In genomic region chr11:32320507-32321195, GRCm38 (mm10) we compare ENCODE assay signal across 14 mouse cellular contexts. TPM values are rescaled to one million over a fixed set of nuclear protein-coding genes. Genes with fewer than 3 reads are reported as not detected.
DNase-seq lines count a peak whose midpoint lies in the region; ATAC-seq and TF ChIP-seq lines count a peak whose summit lies in the region.
"Had no signal": no experiment of that assay in that cellular context is flagged by ENCODE, and none has a peak within 500 bp of the region (broad histone marks: within the 10 kb centered on the region; RNA-seq: fewer than 3 reads in every experiment).

No protein-coding gene starts in this region.

- TF ChIP-seq CTCF in testis, adult 2 months (IDR thresholded peaks at IDR 0.05; ENCODE audit: control insufficient read depth, insufficient read depth, insufficient replicate concordance, low read depth, low read length): no peak

- 59% methylated on average over 11 of the region's 11 CpGs for WGBS in heart, embryonic 11.5 days (ENCODE audit: insufficient replicate concordance)

- peak; percentile 70 for DNase-seq in heart, adult 11 months
- DNase-seq in testis, postnatal 10 days (ENCODE audit: low spot score): no peak
- DNase-seq in left cerebral cortex, adult 18-20 months (ENCODE audit: low spot score in 2 of 2): no peak
- DNase-seq in adrenal gland, postnatal 14 days: no peak
- DNase-seq in adipocyte (ENCODE audit: low spot score): no peak

- H3K27me3 ChIP-seq in heart, embryonic 11.5 days (ENCODE audit: control insufficient read depth, insufficient read depth, low read length): no peaks in the 10 kb centered on the region; the same call in none of the 2 replicates
- H3K27me3 ChIP-seq in testis, adult 2 months (ENCODE audit: control insufficient read depth, insufficient read depth, low read length): no peaks in the 10 kb centered on the region
- H3K27me3 ChIP-seq: forebrain, embryonic 13.5 days had no signal

- no peak for TF ChIP-seq POLR2A in testis, adult 2 months (IDR thresholded peaks at IDR 0.05; ENCODE audit: control insufficient read depth, low read depth, low read length)

- H3K36me3 ChIP-seq in heart, embryonic 11.5 days (ENCODE audit: control insufficient read depth, insufficient read depth, low read length): no peaks in the 10 kb centered on the region
- no peaks in the 10 kb centered on the region for H3K36me3 ChIP-seq in testis, adult 2 months (ENCODE audit: control insufficient read depth, insufficient read depth, low read length)

- no peak overlapping the region for H3K4me2 ChIP-seq in heart, embryonic 11.5 days
- H3K4me2 ChIP-seq: forebrain, embryonic 13.5 days had no signal

- ATAC-seq in heart, embryonic 11.5 days (replicated peaks; ENCODE audit: insufficient number of reproducible peaks, low FRiP score, low TSS enrichment): no peak
- peak; percentile 64 for ATAC-seq in granulocyte monocyte progenitor cell, adult 5-6 weeks (replicated peaks; ENCODE audit: poor library complexity, severe bottlenecking)
- ATAC-seq: hindbrain, embryonic 16.5 days; midbrain, embryonic 16.5 days had no signal

- no peak overlapping the region for H3K4me3 ChIP-seq in heart, embryonic 11.5 days (ENCODE audit: low read depth, low read length)
- H3K4me3 ChIP-seq in testis, adult 2 months (ENCODE audit: control insufficient read depth, low read depth, low read length): peak overlapping the region; percentile 1
- H3K4me3 ChIP-seq: forebrain, embryonic 13.5 days had no signal

- no peak overlapping the region for H3K9ac ChIP-seq in heart, embryonic 11.5 days (ENCODE audit: low read depth, low read length)
- H3K9ac ChIP-seq: forebrain, embryonic 13.5 days had no signal

- no peaks in the 10 kb centered on the region for H3K4me1 ChIP-seq in heart, embryonic 11.5 days (ENCODE audit: control insufficient read depth, insufficient read depth, low read length)
- peaks cover 4% of the 10 kb centered on the region; the same call in 1 of the 2 replicates for H3K4me1 ChIP-seq in testis, adult 2 months (ENCODE audit: control insufficient read depth, insufficient read depth, low read length)
- H3K4me1 ChIP-seq: forebrain, embryonic 13.5 days had no signal

- no peak overlapping the region for H3K27ac ChIP-seq in heart, embryonic 11.5 days (ENCODE audit: low read depth, low read length)
- H3K27ac ChIP-seq in testis, adult 2 months (ENCODE audit: control insufficient read depth, insufficient read depth, low read depth, low read length): no peak overlapping the region
- H3K27ac ChIP-seq: forebrain, embryonic 13.5 days had no signal

- H3K9me3 ChIP-seq in heart, embryonic 11.5 days (replicated peaks; ENCODE audit: control insufficient read depth, low read length): no peaks in the 10 kb centered on the region
- H3K9me3 ChIP-seq: forebrain, embryonic 13.5 days had no signal

RNA-seq across cellular contexts. Expression of gene Hbq1a, which starts 20.8 kb away (rescaled TPM):
- polyA plus RNA-seq in heart, embryonic 11.5 days (2014; fragmentation: Nextera tagmentation; extraction: Ambion mirVana): 0.64 and 1.2 TPM in 2 replicates
- not detected in 2 replicates for polyA plus RNA-seq in testis, adult 2 months (2012; rRNA removed)
- total RNA-seq in granulocyte monocyte progenitor cell, adult 5-6 weeks (2014; fragmentation: Nextera tagmentation): not detected in 2 replicates
- total RNA-seq in granulocyte monocyte progenitor cell, adult 5-6 weeks (2017): not detected in 2 replicates
- 1 to 10 TPM; 1.3 to 2.5 TPM for total RNA-seq in left cerebral cortex, adult 18-20 months (2021)
- total RNA-seq in adrenal gland, postnatal 14 days (2021): 1.0 TPM in 1 of 2 replicates, not detected in the other
- total RNA-seq: adrenal gland, postnatal 25 days; gastrocnemius, postnatal 25 days had no signal
- polyA plus RNA-seq: heart, postnatal 0 days had no signal

RNA-seq across cellular contexts. Expression of gene Hba-a2, which starts 24.4 kb away (rescaled TPM):
- polyA plus RNA-seq in heart, embryonic 11.5 days (2014; fragmentation: Nextera tagmentation; extraction: Ambion mirVana): 18,841 and 22,217 TPM in 2 replicates
- 88.0 and 93.8 TPM in 2 replicates for polyA plus RNA-seq in testis, adult 2 months (2012; rRNA removed)
- 0.73 TPM in 1 of 2 replicates, not detected in the other for total RNA-seq in granulocyte monocyte progenitor cell, adult 5-6 weeks (2014; fragmentation: Nextera tagmentation)
- total RNA-seq in granulocyte monocyte progenitor cell, adult 5-6 weeks (2017): 6.1 and 16.0 TPM in 2 replicates
- 100 to 1,000 TPM; 308 to 397 TPM for total RNA-seq in left cerebral cortex, adult 18-20 months (2021)
- total RNA-seq in adrenal gland, postnatal 14 days (2021): 8,335 and 10,867 TPM in 2 replicates

RNA-seq across cellular contexts. Expression of gene Sh3pxd2b, which starts 27.0 kb away (rescaled TPM):
- 14.8 and 15.3 TPM in 2 replicates for polyA plus RNA-seq in heart, embryonic 11.5 days (2014; fragmentation: Nextera tagmentation; extraction: Ambion mirVana)
- 0.37 and 0.48 TPM in 2 replicates for polyA plus RNA-seq in testis, adult 2 months (2012; rRNA removed)
- total RNA-seq in granulocyte monocyte progenitor cell, adult 5-6 weeks (2014; fragmentation: Nextera tagmentation): 10.1 and 13.5 TPM in 2 replicates
- 1.8 and 3.4 TPM in 2 replicates for total RNA-seq in granulocyte monocyte progenitor cell, adult 5-6 weeks (2017)
- 10 to 100 TPM; 12.4 to 14.5 TPM for total RNA-seq in left cerebral cortex, adult 18-20 months (2021)
- total RNA-seq in adrenal gland, postnatal 14 days (2021): 8.9 and 11.1 TPM in 2 replicates

RNA-seq across cellular contexts. Expression of gene Hbq1b, which starts 33.9 kb away (rescaled TPM):
- 23.0 and 24.4 TPM in 2 replicates for polyA plus RNA-seq in heart, embryonic 11.5 days (2014; fragmentation: Nextera tagmentation; extraction: Ambion mirVana)
- not detected in 2 replicates for polyA plus RNA-seq in testis, adult 2 months (2012; rRNA removed)
- not detected in 2 replicates for total RNA-seq in granulocyte monocyte progenitor cell, adult 5-6 weeks (2014; fragmentation: Nextera tagmentation)
- not detected in 2 replicates for total RNA-seq in granulocyte monocyte progenitor cell, adult 5-6 weeks (2017)
- 1 to 10 TPM in 1 of 2 experiments, not detected in 1; 1.3 TPM for total RNA-seq in left cerebral cortex, adult 18-20 months (2021)
- 2.8 and 3.2 TPM in 2 replicates for total RNA-seq in adrenal gland, postnatal 14 days (2021)
- total RNA-seq: gastrocnemius, postnatal 25 days had no signal

RNA-seq across cellular contexts. Expression of gene Hba-a1, which starts 37.3 kb away (rescaled TPM):
- 8,943 and 11,032 TPM in 2 replicates for polyA plus RNA-seq in heart, embryonic 11.5 days (2014; fragmentation: Nextera tagmentation; extraction: Ambion mirVana)
- polyA plus RNA-seq in testis, adult 2 months (2012; rRNA removed): 39.8 and 41.7 TPM in 2 replicates
- total RNA-seq in granulocyte monocyte progenitor cell, adult 5-6 weeks (2014; fragmentation: Nextera tagmentation): 2.8 TPM in 1 of 2 replicates, not detected in the other
- total RNA-seq in granulocyte monocyte progenitor cell, adult 5-6 weeks (2017): 0.46 and 0.52 TPM in 2 replicates
- 100 to 1,000 TPM; 348 to 459 TPM for total RNA-seq in left cerebral cortex, adult 18-20 months (2021)
- total RNA-seq in adrenal gland, postnatal 14 days (2021): 9,215 and 11,792 TPM in 2 replicates

Comparison
In these comparisons a context has a peak if more than half of its experiments do, and no peak if none do; other contexts are left out.
1. RNA of gene Hba-a2, which starts 24.4 kb away (total RNA-seq): 8,335 to 10,867 TPM in adrenal gland, postnatal 14 days and 308 to 397 TPM in left cerebral cortex, adult 18-20 months; 0.73 to 16.0 TPM in granulocyte monocyte progenitor cell, adult 5-6 weeks; every median in the first group is over 10 times any median in the second.